Mouse (Mus musculus) hindlimb bud, embryonic 11.5 days (tissue): Measurements from ENCODE around the gene Samd4.
"Not testable (repeated sequence)": the region's sequence is repeated elsewhere in the genome, so short reads cannot be mapped to it uniquely, and the experiment has no call there.

Source experiments
- DNase-seq: peaks from one replicate; pipeline ENCODE4 v3.0.0-alpha.2; 2012; ENCODE audit warnings: low read depth, low spot score; ENCODE audit errors: extremely low spot score

Gene Samd4

DNA sequence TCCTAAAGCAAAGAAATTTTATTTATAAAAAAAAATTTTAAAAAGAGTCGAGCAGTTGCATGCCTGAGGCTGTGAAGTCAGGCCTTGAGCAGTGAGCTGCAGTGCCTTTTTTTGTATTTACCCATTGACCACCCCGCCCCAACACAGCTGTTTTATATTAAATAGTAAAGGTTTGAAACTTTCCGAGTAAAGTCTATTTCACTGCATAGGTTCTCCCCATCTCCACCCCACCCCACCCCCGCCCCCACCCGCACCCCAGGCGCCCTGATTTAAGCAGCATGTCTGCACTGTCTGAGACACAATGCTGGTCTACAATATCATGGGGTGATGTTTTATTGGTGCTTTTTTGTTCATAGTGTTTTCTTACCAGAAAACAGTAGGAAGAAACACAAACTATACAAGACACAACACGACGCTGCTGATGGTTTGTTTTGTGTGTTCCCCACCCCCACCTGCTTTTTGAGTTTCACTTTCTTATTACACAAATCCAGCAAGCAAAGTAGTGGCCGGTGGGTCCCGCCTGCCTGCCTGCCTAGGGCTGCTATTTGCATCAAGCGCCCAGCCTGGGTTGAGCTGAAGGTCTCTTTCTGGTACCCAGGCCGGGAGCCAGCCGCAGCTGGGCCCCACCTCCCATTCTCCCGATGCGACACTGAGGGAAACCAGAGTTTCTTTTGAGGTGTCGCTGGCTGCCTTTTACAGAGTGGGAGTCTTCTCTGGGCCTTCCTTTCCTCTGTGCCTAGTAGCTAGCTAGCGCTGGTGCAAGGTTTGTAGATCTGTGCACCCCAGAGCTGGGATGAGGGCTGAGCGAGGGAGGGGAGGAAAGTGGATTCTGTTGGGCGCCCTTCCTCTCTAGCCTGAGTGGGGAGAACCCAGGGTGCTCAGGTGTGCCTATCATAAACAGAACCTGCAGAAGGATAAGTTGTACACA is 221.9 kb downstream of the Samd4 start:
- no peak for DNase-seq

DNA sequence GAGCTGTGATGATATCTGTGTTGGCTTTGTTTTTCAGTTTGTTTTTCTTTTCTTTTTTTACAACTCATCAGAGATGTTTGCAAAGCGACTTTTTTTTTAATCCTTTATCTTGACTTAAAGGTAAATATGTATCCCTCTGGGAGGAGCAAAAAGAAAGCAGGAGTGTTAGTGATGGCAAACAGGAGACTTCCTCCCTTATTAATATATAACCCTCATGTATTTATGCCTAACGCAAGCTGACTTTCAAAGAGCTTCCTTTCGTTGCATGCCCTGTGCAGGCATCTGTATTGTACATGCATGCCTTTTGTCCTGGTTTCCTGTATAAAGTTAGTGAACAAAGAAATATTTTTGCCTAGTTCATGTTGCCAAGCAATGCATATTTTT is 222.5 kb downstream of the Samd4 start:
- DNase-seq: no peak

GRCm38 (mm10) chr14:47105755-47106154 is 223.1 kb downstream of the Samd4 start:
- DNase-seq: no peak

DNA sequence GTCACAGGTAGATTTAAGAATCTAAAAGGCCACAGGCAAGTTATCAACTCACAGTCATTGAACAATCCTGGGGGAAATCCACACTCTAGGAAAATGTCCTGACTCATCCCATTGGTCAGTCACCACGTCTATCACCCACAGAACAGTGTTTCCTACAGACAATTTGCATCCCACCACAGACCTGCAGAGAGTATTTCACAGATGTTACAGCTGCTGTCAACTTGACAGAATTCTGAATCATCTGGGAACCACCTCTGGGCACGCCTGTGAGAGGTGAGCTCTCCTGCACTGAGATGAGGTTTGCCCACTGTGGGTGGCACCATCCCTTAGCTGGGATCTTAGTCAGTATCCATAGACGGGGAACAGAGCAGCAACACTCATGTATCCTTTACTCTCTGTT is 224.8 kb downstream of the Samd4 start:
- DNase-seq: no peak

DNA sequence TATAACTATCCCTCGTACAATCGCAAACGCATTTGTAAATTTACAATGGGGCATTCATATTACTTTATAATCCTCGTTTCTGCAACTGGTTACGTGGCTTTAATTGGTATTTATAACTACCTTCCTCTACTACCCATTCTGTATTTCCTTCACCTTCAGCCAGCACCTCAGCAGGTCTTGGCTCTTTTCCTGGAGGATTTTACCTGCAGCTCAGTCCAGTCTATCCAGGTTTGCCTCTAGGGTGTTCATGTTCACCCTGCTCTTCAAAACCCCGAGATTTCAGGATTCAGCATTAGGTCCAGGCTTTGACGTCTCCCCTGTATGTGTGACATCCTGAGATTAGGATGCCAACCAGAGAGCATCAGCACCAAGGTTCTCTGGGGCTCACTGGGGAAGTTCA is 227.7 kb downstream of the Samd4 start:
- not testable (repeated sequence) for DNase-seq

DNA sequence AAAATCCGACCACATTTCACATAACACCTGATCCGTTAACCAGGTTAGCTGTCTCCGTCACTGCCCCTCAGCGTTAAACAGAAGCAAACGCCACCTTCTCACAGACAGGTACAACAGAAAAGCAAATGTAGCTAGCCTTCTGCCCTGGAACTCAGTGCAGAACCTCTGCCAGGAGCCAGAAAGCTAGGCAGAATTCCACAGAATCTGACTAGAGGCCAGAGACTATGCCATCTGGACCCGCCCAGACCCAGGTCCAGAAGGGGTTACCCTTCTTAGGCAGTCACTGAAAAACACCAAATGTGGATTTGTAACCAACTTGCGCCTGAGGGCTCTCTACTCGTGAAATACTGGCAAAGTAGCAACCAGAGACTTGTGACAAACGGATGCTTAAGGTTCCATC is 228.7 kb downstream of the Samd4 start:
- DNase-seq: no peak

GRCm38 (mm10) chr14:47115154-47115553 is 232.5 kb downstream of the Samd4 start:
- no peak for DNase-seq

DNA sequence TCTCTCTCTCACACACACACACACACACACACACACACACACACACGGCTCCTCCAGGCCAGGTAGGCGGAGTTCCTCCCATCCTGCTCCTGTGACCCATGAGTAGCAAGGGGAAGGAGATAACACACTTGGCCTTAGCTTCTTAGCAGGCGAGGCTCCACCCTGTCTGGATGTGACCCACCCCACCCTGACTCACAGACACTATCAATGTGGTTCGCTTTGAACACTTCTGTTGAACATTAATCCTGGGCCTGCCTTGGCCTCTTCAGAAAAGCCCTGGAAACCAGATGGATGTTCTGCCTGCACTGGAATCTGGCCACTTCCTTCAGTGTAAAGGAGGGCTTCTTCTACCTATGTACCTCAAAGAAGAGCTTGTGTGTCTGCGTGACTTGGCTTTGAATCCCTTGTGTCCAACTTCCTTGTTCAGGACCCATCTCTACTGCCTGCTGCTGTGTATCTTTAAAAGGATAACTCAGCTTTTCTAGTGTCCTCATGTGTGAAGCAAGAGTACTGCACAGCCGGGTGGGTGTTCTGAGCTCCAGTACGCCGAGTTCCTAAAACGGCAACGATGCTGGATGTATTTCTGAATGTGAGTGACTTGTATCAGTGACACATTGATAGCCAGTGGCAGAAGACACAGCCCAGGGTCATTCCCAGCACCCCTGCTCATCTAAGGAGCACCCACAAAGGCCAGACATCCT is 233.6 kb downstream of the Samd4 start:
- no peak for DNase-seq

DNA sequence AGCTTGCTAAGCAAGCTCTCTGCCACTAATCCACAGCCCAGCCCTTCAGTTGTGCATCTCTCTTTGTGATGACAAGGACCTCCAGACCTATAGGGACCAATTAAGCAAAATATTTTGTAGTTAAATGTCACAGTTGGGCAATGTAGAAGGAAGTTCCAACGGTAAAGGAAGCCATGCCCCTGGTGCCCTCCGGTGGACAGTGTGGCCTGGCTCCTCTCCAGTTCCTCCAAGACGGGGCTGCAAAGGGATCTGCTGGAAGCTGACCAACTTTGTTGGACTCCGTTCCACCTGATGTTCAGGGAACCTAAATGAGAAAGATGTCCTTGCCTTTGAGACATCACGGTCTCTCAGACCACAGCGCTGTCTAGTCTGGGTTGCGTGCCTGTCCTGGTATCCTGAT is 234.9 kb downstream of the Samd4 start:
- no peak for DNase-seq

DNA sequence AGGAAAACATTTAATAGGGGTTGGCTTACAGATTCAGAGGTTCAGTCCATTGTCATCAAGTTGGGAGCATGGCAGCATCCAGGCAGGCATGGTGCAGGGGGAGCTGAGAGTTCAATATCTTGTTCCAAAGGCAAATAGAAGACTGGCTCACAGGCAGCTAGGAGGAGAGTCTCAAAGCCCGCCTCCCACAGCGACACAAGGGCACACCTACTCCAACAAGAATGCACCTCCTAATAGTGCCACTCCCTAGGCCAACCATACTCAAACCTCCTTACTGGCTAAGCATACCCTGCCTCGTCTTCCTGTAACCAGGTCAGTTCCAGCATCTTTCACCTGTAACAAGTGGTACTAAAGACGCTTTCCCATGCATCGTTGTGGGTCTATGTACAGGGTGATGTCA is 245.3 kb downstream of the Samd4 start:
- DNase-seq: no peak

GRCm38 (mm10) chr14:47133948-47134347 is 251.3 kb downstream of the Samd4 start:
- no peak for DNase-seq

DNA sequence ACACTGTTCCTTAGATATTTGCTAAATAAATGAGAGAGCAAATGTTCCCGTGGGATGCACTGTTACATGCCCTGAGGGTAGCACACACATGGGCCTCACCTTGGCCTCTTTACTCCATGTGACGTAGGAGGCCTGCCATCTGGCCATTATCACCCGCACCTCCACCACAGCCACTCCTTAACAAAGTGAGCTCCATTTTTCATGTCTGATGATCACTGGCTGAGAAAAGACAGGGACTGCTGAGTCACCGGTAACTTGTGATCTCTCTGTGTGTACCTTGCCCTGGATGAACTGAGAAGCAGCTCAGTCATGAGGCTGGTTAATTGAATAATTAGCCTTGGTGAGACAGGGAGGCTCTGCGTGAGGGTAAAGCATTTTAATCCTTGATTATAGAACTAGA is 254.0 kb downstream of the Samd4 start:
- DNase-seq: no peak

DNA sequence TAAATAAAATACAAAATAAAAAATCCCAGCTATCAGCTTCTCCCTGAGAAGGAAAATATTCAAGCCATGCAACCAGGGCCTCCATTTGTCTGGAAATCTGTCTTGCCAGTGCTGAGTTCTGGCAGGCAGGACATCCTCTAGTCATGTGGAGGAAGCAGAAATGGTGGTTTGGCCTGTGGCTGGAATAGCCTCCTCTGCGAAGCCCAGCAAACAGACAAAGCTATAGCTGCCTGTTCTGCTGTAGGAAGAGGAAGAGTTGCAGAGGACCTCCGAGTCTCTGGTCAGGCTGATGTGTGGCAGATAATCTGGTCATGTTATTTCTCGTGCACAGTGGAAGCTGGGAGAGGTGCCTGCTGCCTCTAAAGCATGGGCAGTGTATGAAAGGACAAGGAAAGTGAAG is 256.2 kb downstream of the Samd4 start:
- DNase-seq: no peak

DNA sequence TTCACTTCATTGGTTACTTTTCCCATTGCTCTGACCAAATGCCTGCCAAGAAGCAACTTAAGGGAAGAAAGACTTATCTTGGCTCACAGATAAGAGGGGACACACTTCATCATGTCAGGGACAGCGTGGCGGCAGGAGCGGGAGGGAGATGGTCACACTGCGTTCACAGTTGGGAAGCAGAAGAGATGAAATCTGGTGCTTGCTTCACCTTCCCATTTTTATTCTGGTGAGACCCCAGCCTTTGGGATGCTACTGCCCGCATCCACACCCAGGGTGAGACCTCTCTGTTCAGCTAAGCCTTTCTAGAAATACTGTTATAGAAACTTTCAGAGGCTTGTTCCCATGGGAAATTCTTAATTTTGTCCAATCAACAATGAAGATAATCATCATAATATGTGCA is 261.7 kb downstream of the Samd4 start:
- no peak for DNase-seq

DNA sequence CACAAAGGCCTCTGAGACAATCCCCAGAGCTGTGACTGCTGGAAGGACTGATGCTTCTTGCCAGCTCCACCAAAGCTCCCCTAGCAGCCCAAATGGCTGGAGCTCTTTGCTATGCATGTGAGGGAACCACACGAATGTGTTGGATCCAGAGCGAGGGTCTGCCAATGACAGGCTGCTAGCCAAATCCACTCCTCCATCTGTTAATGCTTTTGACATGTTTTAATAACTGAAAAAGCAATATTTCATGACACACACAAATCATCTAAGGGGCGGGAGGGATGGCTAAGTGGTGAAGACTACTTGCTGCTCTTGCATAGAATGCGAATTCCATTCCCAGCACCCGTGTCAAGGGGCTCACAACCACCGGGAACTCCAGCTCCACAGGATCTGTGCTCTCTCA is 268.7 kb downstream of the Samd4 start:
- no peak for DNase-seq

- DNase-seq: no peak
Measured at GRCm38 (mm10) chr14:47154303-47154702, 271.6 kb downstream of the Samd4 start.
